Mouse (Mus musculus) liver, embryonic 13.5 days (tissue): ENCODE results near the gene 1500011B03Rik. TPM values are rescaled to one million over a fixed set of nuclear protein-coding genes. Genes with fewer than 3 reads are reported as not detected.
"Not testable (repeated sequence)": the region's sequence is repeated elsewhere in the genome, so short reads cannot be mapped to it uniquely, and the experiment has no call there.

Source experiments
- ATAC-seq: fragments of 200-750 bp; cut with Nextera tagmentation; 2 replicates; pipeline ENCODE4 v1.8.0; 2017; ENCODE audit warnings: low read depth, mild to moderate bottlenecking, moderate number of reproducible peaks, moderate library complexity
- DNase-seq: peaks from one replicate; pipeline ENCODE4 v3.0.0; 2022
- H3K27ac ChIP-seq: fragments of 300-500 bp; sonication (generic); 2 replicates; pipeline ENCODE4 v1.5.1; 2015; ENCODE audit warnings: moderate library complexity, mild to moderate bottlenecking, inconsistent platforms
- H3K27me3 ChIP-seq: fragments of 300-500 bp; sonication (generic); 2 replicates; pipeline ENCODE4 v1.6.1; 2015; ENCODE audit warnings: mild to moderate bottlenecking, inconsistent platforms
- H3K36me3 ChIP-seq: fragments of 300-500 bp; sonication (generic); 2 replicates; pipeline ENCODE4 v1.6.1; 2015; ENCODE audit warnings: mild to moderate bottlenecking, inconsistent platforms
- H3K4me1 ChIP-seq: fragments of 300-500 bp; sonication (generic); replicated peaks from 2 replicates; pipeline ENCODE4 v1.6.1; 2015; ENCODE audit warnings: inconsistent platforms
- H3K4me2 ChIP-seq: fragments of 300-500 bp; sonication (generic); 2 replicates; pipeline ENCODE4 v1.6.1; 2015; ENCODE audit warnings: inconsistent platforms, mild to moderate bottlenecking, moderate library complexity
- H3K4me3 ChIP-seq: fragments of 300-500 bp; sonication (generic); replicated peaks from 2 replicates; pipeline ENCODE4 v1.5.1; 2015; ENCODE audit warnings: mild to moderate bottlenecking, inconsistent platforms
- H3K9ac ChIP-seq: fragments of 300-500 bp; sonication (generic); 2 replicates; pipeline ENCODE4 v1.6.1; 2015; ENCODE audit warnings: mild to moderate bottlenecking, inconsistent platforms
- H3K9me3 ChIP-seq: fragments of 300-500 bp; sonication (generic); replicated peaks from 2 replicates; pipeline ENCODE4 v1.6.1; 2016; ENCODE audit warnings: inconsistent platforms
- WGBS: fragments of 180-500 bp; shearing (Covaris S2); methylation state at CpG from one replicate; pipeline ENCODE4 v1.1.7; 2015; ENCODE audit not compliant: insufficient replicate concordance; 5-methylcytosine and 5-hydroxymethylcytosine counted together
- polyA plus RNA-seq: library from polyadenylated mRNA; unstranded; fragments of >200 nt; fragmentation: Nextera tagmentation; extraction: Ambion mirVana; gene quantifications from 2 replicates; pipeline ENCODE4 v1.2.1, GENCODE M21; 2015

The 1500011B03Rik gene
- 31.0 and 32.0 TPM in 2 replicates for polyA plus RNA-seq

- no peaks in the 10 kb centered on the region for H3K9me3 ChIP-seq
- peaks cover 16% of the 10 kb centered on the region for H3K36me3 ChIP-seq
- peaks cover 31% of the 10 kb centered on the region for H3K4me1 ChIP-seq
- H3K4me3 ChIP-seq: peak within 1 kb of the TSS; percentile 72
- H3K27me3 ChIP-seq: no peaks in the 10 kb centered on the region
- H3K4me2 ChIP-seq: peak within 1 kb of the TSS; percentile 75
- DNase-seq: peak; percentile 63
- H3K9ac ChIP-seq: peak within 1 kb of the TSS; percentile 70
- peak within 1 kb of the TSS; percentile 53; the same call in 1 of the 2 replicates for H3K27ac ChIP-seq
- 9% methylated on average over 53 of the region's 53 CpGs for WGBS
- peak; percentile 67 for ATAC-seq
Measured at GRCm38 (mm10) chr5:114822796-114823688, at the start of gene 1500011B03Rik. TSS of gene 1500011B03Rik (minus strand) at chr5:114823468.

GRCm38 (mm10) chr5:114865279-114865678, 42.0 kb upstream of the 1500011B03Rik start:
- WGBS: 75% methylated on average over 12 of the region's 12 CpGs

GRCm38 (mm10) chr5:114864813-114865212, 41.5 kb upstream of the 1500011B03Rik start:
- DNase-seq: no peak
- peaks cover 8% of the 10 kb centered on the region for H3K27me3 ChIP-seq
- no peak overlapping the region for H3K9ac ChIP-seq
- H3K36me3 ChIP-seq: no peaks in the 10 kb centered on the region
- no peaks in the 10 kb centered on the region for H3K4me1 ChIP-seq
- ATAC-seq: no peak
- H3K27ac ChIP-seq: no peak overlapping the region
- 76% methylated on average over 7 of the region's 7 CpGs for WGBS
- no peak overlapping the region for H3K4me3 ChIP-seq
- no peak overlapping the region for H3K4me2 ChIP-seq
- H3K9me3 ChIP-seq: peaks cover 7% of the 10 kb centered on the region; the same call in 1 of the 2 replicates

More at GRCm38 (mm10) chr5:114865279-114865678, 42.0 kb upstream of the 1500011B03Rik start:
- H3K9me3 ChIP-seq: peaks cover 7% of the 10 kb centered on the region; the same call in 1 of the 2 replicates
- DNase-seq (no peak), ATAC-seq (no peak)
- no peak overlapping the region for H3K27ac ChIP-seq
- no peaks in the 10 kb centered on the region for H3K36me3 ChIP-seq
- no peak overlapping the region for H3K4me3 ChIP-seq
- peaks cover 7% of the 10 kb centered on the region; the same call in 1 of the 2 replicates for H3K27me3 ChIP-seq
- no peaks in the 10 kb centered on the region for H3K4me1 ChIP-seq
- H3K4me2 ChIP-seq: no peak overlapping the region
- H3K9ac ChIP-seq: no peak overlapping the region

GRCm38 (mm10) chr5:114861730-114862129, 38.5 kb upstream of the 1500011B03Rik start:
- 61% methylated on average over 6 of the region's 6 CpGs for WGBS
- DNase-seq: no peak

GRCm38 (mm10) chr5:114859253-114859652, 36.0 kb upstream of the 1500011B03Rik start:
- Histone ChIP-seq H3K4me3 (no peak overlapping the region), H3K9me3 (no peaks in the 10 kb centered on the region), H3K27me3 (peaks cover 33% of the 10 kb centered on the region), H3K36me3 (no peaks in the 10 kb centered on the region), H3K4me2 (0 out of 2 replicates have a peak overlapping the region, but pooled peaks have one; percentile 21), H3K27ac (no peak overlapping the region), H3K4me1 (no peaks in the 10 kb centered on the region), H3K9ac (no peak overlapping the region)
- ATAC-seq: no peak
- WGBS: 5% methylated on average over 18 of the region's 18 CpGs
- DNase-seq: peak; percentile 18

More at GRCm38 (mm10) chr5:114861730-114862129, 38.5 kb upstream of the 1500011B03Rik start:
- H3K9ac ChIP-seq: no peak overlapping the region
- no peak overlapping the region for H3K4me3 ChIP-seq
- no peak overlapping the region for H3K27ac ChIP-seq
- H3K4me1 ChIP-seq: no peaks in the 10 kb centered on the region
- H3K4me2 ChIP-seq: no peak overlapping the region
- H3K9me3 ChIP-seq: no peaks in the 10 kb centered on the region
- no peak for ATAC-seq
- H3K36me3 ChIP-seq: no peaks in the 10 kb centered on the region
- H3K27me3 ChIP-seq: peaks cover 33% of the 10 kb centered on the region

GRCm38 (mm10) chr5:114858582-114858981, 35.3 kb upstream of the 1500011B03Rik start, which contains the start of gene Gm9936:
TSS of gene Gm9936 (minus strand) at chr5:114858682.
- no peak for DNase-seq
- Histone ChIP-seq H3K4me2 (0 out of 2 replicates have a peak within 1 kb of the TSS, but pooled peaks have one; percentile 21), H3K4me1 (no peaks in the 10 kb centered on the region), H3K9me3 (no peaks in the 10 kb centered on the region), H3K36me3 (no peaks in the 10 kb centered on the region), H3K9ac (no peak within 1 kb of the TSS), H3K27me3 (peaks cover 33% of the 10 kb centered on the region), H3K27ac (no peak within 1 kb of the TSS), H3K4me3 (no peak within 1 kb of the TSS)
- 66% methylated on average over 12 of the region's 12 CpGs for WGBS
- no peak for ATAC-seq

- peaks cover 13% of the 10 kb centered on the region for H3K27me3 ChIP-seq
- WGBS: 65% methylated on average over 3 of the region's 5 CpGs
- not testable (repeated sequence) for H3K4me1 ChIP-seq, H3K4me2 ChIP-seq, H3K36me3 ChIP-seq, H3K9ac ChIP-seq, DNase-seq, ATAC-seq, H3K27ac ChIP-seq, H3K9me3 ChIP-seq, H3K4me3 ChIP-seq
Measured at GRCm38 (mm10) chr5:114853364-114853763, 30.1 kb upstream of the 1500011B03Rik start, which contains the start of gene 4930519G04Rik. TSS of gene 4930519G04Rik (plus strand) at chr5:114853664.

GRCm38 (mm10) chr5:114851565-114852236, 28.4 kb upstream of the 1500011B03Rik start:
- no peak overlapping the region for H3K9ac ChIP-seq
- H3K4me3 ChIP-seq: no peak overlapping the region
- DNase-seq (no peak), ATAC-seq (peak; percentile 61)
- H3K27ac ChIP-seq: no peak overlapping the region
- no peaks in the 10 kb centered on the region for H3K36me3 ChIP-seq
- 65% methylated on average over 20 of the region's 20 CpGs for WGBS
- H3K4me2 ChIP-seq: no peak overlapping the region
- no peaks in the 10 kb centered on the region for H3K9me3 ChIP-seq
- no peaks in the 10 kb centered on the region for H3K4me1 ChIP-seq
- no peaks in the 10 kb centered on the region for H3K27me3 ChIP-seq

- not testable (repeated sequence) for H3K36me3 ChIP-seq, H3K4me2 ChIP-seq, H3K27ac ChIP-seq, H3K9me3 ChIP-seq, H3K4me3 ChIP-seq, ATAC-seq, H3K9ac ChIP-seq, H3K4me1 ChIP-seq, DNase-seq, H3K27me3 ChIP-seq
- 61% methylated on average over 2 of the region's 2 CpGs for WGBS
Measured at GRCm38 (mm10) chr5:114844371-114844770, 21.1 kb upstream of the 1500011B03Rik start.

GRCm38 (mm10) chr5:114842674-114843073, 19.4 kb upstream of the 1500011B03Rik start:
- no peaks in the 10 kb centered on the region for H3K36me3 ChIP-seq
- no peaks in the 10 kb centered on the region for H3K9me3 ChIP-seq
- no peak overlapping the region for H3K4me3 ChIP-seq
- no peak overlapping the region for H3K27ac ChIP-seq
- 0 out of 2 replicates have a peak, but pooled peaks cover 3% of the 10 kb centered on the region for H3K27me3 ChIP-seq
- WGBS: 70% methylated on average over 5 of the region's 5 CpGs
- no peak overlapping the region for H3K4me2 ChIP-seq
- no peaks in the 10 kb centered on the region for H3K4me1 ChIP-seq
- ATAC-seq (no peak), DNase-seq (no peak)
- H3K9ac ChIP-seq: no peak overlapping the region

GRCm38 (mm10) chr5:114842155-114842554, 18.9 kb upstream of the 1500011B03Rik start:
- not testable (repeated sequence) for H3K36me3 ChIP-seq, H3K4me3 ChIP-seq, ATAC-seq, H3K4me1 ChIP-seq, H3K9me3 ChIP-seq, H3K27me3 ChIP-seq, DNase-seq, H3K4me2 ChIP-seq, H3K9ac ChIP-seq, H3K27ac ChIP-seq
- 49% methylated on average over 3 of the region's 3 CpGs for WGBS
